8 mouse cellular contexts compared by ENCODE assay signal in the genomic region with DNA sequence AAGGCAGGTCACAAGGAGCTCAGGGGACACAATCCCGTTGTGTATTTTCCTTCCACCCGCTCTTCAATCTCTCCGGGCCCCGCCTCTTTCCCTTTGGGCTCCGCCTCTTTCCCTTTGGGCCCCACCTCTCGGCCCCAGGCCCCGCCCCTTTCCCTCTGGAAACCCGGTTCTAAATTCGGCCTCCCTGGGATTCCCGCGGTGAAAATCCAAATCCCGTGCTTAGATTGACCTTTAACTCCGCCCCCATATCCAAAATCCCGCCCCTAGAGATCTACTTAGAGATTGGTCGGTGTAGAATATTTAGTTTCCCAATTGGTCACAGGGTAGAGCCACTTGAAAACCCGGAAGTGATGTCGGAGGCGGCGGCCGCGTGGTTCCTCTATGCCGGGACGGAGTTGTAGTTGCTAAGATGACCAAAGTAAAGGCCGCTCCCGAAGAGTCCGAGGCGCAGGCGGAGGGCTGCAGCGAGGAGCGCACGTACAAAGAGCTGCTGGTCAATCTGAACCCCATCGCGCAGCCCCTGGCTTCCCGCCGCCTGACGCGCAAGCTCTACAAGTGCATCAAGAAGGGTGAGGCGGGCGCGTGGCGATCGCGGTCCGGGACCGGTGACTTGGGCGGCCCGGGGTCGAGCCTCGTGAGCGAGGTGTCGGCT. TPM values are rescaled to one million over a fixed set of nuclear protein-coding genes. Genes with fewer than 3 reads are reported as not detected.
DNase-seq lines count a peak whose midpoint lies in the region; ATAC-seq lines count a peak whose summit lies in the region.

Nhp2 (plus strand) TSS at position 327 of the 652 bp plus-strand sequence.

- peak within 1 kb of the TSS; percentile 83 for H3K9ac ChIP-seq in heart, embryonic 14.5 days (ENCODE audit: low read length)
- H3K9ac ChIP-seq in liver, embryonic 13.5 days = peak within 1 kb of the TSS; percentile 85
- peak within 1 kb of the TSS; percentile 80 for H3K9ac ChIP-seq in stomach, embryonic 16.5 days (ENCODE audit: low read length)

- under 1% methylated on average over 51 of the region's 51 CpGs for WGBS in heart, embryonic 14.5 days
- under 1% methylated on average over 51 of the region's 51 CpGs for WGBS in liver, embryonic 13.5 days (ENCODE audit: insufficient replicate concordance)
- under 1% methylated on average over 51 of the region's 51 CpGs for WGBS in stomach, embryonic 16.5 days

- peak; percentile 87 for ATAC-seq in CD4-positive, CD25-positive, alpha-beta regulatory T cell, adult 4 months
- peak; percentile 88 for ATAC-seq in heart, embryonic 14.5 days (ENCODE audit: insufficient number of reproducible peaks, insufficient read depth, low FRiP score, low read depth)
- peak; percentile 80 for ATAC-seq in liver, embryonic 13.5 days (ENCODE audit: low read depth)
- peak; percentile 93 for ATAC-seq in stomach, embryonic 16.5 days (ENCODE audit: insufficient read depth, low FRiP score)

- peaks cover 27% of the 10 kb centered on the region for H3K36me3 ChIP-seq in heart, embryonic 14.5 days (ENCODE audit: control insufficient read depth, insufficient read depth, low read length)
- peaks cover 32% of the 10 kb centered on the region for H3K36me3 ChIP-seq in liver, embryonic 13.5 days
- peaks cover 10% of the 10 kb centered on the region for H3K36me3 ChIP-seq in stomach, embryonic 16.5 days (ENCODE audit: control insufficient read depth, insufficient read depth, low read length)

- H3K27me3 ChIP-seq in heart, embryonic 14.5 days (ENCODE audit: control insufficient read depth, insufficient read depth, low read length) = no peaks in the 10 kb centered on the region
- no peaks in the 10 kb centered on the region for H3K27me3 ChIP-seq in liver, embryonic 13.5 days
- no peaks in the 10 kb centered on the region for H3K27me3 ChIP-seq in stomach, embryonic 16.5 days (ENCODE audit: control insufficient read depth, insufficient read depth, low read length)

- peak within 1 kb of the TSS; percentile 93 for H3K4me2 ChIP-seq in heart, embryonic 14.5 days (ENCODE audit: low read length)
- peak within 1 kb of the TSS; percentile 91 for H3K4me2 ChIP-seq in liver, embryonic 13.5 days
- peak within 1 kb of the TSS; percentile 86 for H3K4me2 ChIP-seq in stomach, embryonic 16.5 days (ENCODE audit: low read depth, low read length)

- peak; percentile 86 for DNase-seq in c-Kit-negative CD71-positive TER-119-positive erythroid progenitor cells, embryonic 14.5 days (ENCODE audit: low read depth, low spot score)
- DNase-seq in fibroblast of lung, adult 2 months (ENCODE audit: low read depth) = peak; percentile 96
- peak; percentile 97 for DNase-seq in kidney, postnatal 14 days
- DNase-seq in liver, embryonic 13.5 days = peak; percentile 95
- peak; percentile 92 for DNase-seq in neural tube, embryonic 10.5 days (ENCODE audit: extremely low spot score, low spot score)

- H3K27ac ChIP-seq in heart, embryonic 14.5 days (replicated peaks in 1 of 2; ENCODE audit: control insufficient read depth in 1 of 2, insufficient read depth in 1 of 2, low read depth in 2 of 2, low read length in 2 of 2) = peak within 1 kb of the TSS; percentile 32 to 50
- peak within 1 kb of the TSS; percentile 64 for H3K27ac ChIP-seq in liver, embryonic 13.5 days
- H3K27ac ChIP-seq in stomach, embryonic 16.5 days (ENCODE audit: low read length) = peak within 1 kb of the TSS; percentile 46; the same call in 1 of the 2 replicates

- H3K4me1 ChIP-seq in heart, embryonic 14.5 days (ENCODE audit: control insufficient read depth in 2 of 2, insufficient read depth in 2 of 2, low read length in 2 of 2) = peaks cover 9 to 19% of the 10 kb centered on the region in 2 experiments; a peak in 3 of 4 replicates
- peaks cover 75% of the 10 kb centered on the region for H3K4me1 ChIP-seq in liver, embryonic 13.5 days (replicated peaks)
- H3K4me1 ChIP-seq in stomach, embryonic 16.5 days (ENCODE audit: control insufficient read depth, insufficient read depth, low read length) = peaks cover 20% of the 10 kb centered on the region

- H3K9me3 ChIP-seq in heart, embryonic 14.5 days (ENCODE audit: control insufficient read depth, low read length) = no peaks in the 10 kb centered on the region
- H3K9me3 ChIP-seq in liver, embryonic 13.5 days (replicated peaks) = no peaks in the 10 kb centered on the region
- no peaks in the 10 kb centered on the region for H3K9me3 ChIP-seq in stomach, embryonic 16.5 days (replicated peaks; ENCODE audit: control insufficient read depth, low read length)

- H3K4me3 ChIP-seq in heart, embryonic 14.5 days (ENCODE audit: control insufficient read depth in 1 of 2, insufficient read depth in 1 of 2, low read depth in 1 of 2, low read length in 2 of 2) = peak within 1 kb of the TSS; percentile 88 to 89
- peak within 1 kb of the TSS; percentile 86 for H3K4me3 ChIP-seq in liver, embryonic 13.5 days (replicated peaks)
- peak within 1 kb of the TSS; percentile 93 for H3K4me3 ChIP-seq in stomach, embryonic 16.5 days (replicated peaks; ENCODE audit: low read length)

RNA-seq across cellular contexts. Expression of gene Nhp2, which starts in this region (rescaled TPM):
- polyA plus RNA-seq in CD4-positive, CD25-positive, alpha-beta regulatory T cell, adult 4 months (2017; shearing (Covaris generic)) = 100 to 1,000 TPM in 1 of 2 experiments, 10 to 100 TPM in 1; 87.8 to 116 TPM
- polyA plus RNA-seq in heart, embryonic 14.5 days (2014; fragmentation: Nextera tagmentation; extraction: Ambion mirVana) = 87.9 and 89.9 TPM in 2 replicates
- 186 and 203 TPM in 2 replicates for polyA plus RNA-seq in liver, embryonic 13.5 days (2015; fragmentation: Nextera tagmentation; extraction: Ambion mirVana)
- polyA plus RNA-seq in stomach, embryonic 16.5 days (2015; fragmentation: Nextera tagmentation; extraction: Ambion mirVana) = 133 and 138 TPM in 2 replicates

Comparison
In these comparisons a context has a peak if more than half of its experiments do, and no peak if none do; other contexts are left out.
1. Peak in every context shown above with its lines: DNase-seq, ATAC-seq, H3K4me3 ChIP-seq and H3K27ac ChIP-seq.